Mouse (Mus musculus): ENCODE measurements around the gene Abtb2.

Abtb2 gene

DNA sequence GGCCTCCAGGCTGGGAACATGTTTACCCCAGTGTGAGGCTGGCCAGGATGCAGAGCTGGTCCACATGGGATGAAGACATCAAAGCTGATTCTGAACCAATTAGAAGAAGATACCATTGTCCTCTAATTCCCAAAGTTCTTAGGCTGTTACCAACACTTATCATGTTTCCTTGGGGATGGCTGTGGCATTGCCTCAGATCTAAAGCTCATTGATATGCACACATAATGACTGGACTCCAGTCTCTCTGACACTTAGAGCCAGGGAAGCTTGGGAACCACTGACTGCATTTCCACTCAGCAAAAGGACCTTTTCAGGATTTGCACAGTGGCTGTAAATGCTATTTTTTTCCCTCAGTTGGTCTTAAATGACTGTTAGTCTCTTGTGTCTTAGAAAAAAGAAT lies 52.3 kb downstream of the Abtb2 start:
- no peak for DNase-seq (ENCODE audit: low spot score in 2 of 2)

DNA sequence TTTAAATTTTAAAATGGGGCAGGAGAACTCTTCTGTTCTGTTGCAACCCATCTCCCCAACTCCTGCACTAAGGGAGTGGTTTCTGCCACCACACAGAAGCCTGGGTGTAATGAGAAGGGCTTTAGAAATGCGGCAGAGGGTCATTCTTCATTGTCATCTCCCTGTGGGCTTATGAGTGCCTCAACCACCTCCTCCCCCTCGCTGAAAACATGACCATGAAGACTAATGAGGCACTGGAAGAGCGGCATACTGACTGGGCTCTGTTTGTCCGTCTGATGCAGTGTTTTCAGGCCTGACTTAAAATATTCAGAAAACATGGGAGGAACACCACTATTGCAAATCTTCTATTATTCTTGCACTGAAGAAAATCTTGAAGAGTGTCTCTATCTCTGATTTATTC lies 56.8 kb downstream of the Abtb2 start:
- no peak for DNase-seq (ENCODE audit: low spot score in 2 of 2)

DNA sequence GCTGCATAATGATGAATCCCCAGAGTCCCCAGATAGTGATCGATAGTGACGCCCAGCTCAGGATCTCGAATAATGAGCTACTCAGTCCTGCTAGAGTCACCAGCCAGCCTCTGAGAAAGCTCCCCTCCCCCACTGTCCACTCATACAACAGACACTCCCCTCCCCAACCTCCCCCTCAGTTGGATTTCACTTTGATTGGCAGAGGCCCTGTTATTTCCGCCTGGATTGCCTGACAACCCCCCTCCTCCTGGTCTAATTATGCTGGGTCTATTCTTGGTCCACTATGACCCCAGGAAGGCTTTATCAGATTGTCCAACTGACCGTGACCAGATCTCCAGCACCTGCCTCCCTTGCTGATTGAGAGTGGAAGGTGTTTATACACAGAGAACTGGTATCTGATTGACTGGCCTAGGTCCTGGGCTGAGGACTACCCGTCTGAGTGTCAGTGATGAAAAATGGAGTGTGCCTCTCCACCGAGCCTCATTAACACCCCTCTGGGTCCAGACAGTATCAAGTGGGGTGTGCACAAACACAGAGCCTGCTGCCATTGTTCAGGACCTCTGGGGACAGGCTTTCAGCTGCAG lies 59.3 kb downstream of the Abtb2 start:
- DNase-seq (ENCODE audit: low spot score in 2 of 2): no peak

DNA sequence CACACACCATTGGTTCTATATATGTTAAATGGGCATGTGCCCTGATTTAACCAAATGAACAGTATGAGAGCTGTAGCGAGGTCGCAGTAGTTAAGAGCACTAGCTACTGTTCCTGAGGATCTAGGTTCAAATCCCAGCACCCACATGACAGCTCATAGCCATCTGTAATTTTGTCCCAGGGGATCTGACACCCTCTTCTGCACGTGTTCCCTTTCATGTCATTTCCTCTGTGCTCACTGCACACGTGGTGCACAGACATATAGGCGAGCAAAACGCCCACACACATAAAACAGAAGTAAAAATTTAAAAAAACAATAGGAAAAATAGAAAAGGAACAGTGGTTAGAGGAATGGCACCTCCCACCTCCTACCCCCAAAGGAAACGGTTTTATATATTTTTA lies 61.0 kb downstream of the Abtb2 start:
- no peak for DNase-seq (ENCODE audit: low spot score in 2 of 2)

DNA sequence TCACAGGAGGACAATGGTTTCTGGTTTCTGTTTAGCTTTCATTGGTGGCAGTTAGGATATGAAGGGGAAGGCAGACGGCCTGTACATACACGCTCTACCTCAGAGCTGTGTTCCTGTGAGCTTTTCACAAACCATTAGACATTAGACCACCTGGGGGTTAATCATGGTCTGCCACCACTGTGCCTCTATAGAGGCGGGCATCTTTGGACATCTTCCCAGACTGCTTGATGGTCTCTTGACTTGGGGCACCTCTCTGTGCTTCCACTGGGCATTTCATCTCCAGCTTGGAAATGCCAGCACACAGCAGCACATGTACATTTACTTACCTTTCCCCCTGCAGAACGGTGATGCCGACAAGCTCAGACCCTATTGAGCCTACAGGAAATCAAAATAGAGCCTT lies 63.8 kb downstream of the Abtb2 start:
- DNase-seq (ENCODE audit: low spot score in 2 of 2): no peak

DNA sequence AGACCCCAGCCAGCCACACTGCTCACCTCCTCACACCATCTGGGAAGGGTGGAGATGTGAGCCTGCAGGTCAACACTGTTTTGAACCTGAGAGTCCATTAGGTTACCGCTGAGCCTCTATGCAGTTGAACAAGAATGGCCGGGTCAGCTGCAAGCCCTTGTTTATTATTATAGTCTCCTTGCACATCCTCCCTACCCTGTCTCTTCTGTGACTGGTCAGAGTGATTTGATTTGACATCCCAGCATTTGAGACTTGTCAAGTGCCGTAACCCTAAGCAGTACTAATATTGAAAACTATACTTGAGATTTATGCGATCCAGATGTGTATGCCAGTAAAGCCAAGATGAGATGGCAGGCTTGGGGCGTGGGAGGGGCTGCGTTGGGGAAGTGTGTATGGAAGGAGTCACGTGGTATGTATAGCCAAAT lies 65.2 kb downstream of the Abtb2 start:
- DNase-seq (ENCODE audit: low spot score in 2 of 2): no peak

DNA sequence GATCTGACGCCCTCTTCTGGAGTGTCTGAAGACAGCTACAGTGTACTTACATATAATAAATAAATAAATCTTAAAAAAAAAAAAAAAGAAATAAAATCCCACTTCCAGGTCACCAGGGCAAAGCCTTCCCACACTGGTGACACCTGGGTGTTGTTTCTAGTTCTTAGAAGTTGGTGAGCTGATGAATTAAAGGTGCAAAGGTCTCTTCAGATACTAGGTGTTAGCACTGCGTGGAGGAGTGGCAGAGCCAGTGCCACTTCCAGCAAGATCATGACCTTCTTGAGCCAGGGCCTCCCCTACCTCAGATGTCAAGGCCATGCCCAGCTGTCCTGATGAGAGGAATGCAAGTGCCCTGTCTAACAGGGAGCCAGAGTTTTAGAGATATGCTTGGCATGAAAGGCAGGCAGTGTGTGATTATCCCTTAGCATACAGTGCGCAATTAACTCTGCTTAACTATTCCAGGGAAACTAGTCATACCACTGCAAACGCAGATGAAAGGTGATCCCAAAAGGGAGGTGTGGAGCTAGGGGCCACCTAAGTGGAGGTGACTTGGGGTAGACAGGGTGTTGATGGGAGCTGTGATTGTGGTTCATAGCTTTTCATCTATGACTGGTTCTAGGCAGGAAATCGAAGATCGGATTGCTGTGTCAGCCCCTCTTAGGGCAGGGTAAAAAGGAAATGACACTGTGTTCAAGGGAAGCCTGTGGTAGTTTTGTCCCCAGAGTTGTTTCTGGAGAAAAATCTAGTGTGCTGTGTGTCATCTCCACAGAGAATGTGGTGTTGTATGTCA lies 66.2 kb downstream of the Abtb2 start:
- no peak for DNase-seq (ENCODE audit: low spot score in 2 of 2)

DNA sequence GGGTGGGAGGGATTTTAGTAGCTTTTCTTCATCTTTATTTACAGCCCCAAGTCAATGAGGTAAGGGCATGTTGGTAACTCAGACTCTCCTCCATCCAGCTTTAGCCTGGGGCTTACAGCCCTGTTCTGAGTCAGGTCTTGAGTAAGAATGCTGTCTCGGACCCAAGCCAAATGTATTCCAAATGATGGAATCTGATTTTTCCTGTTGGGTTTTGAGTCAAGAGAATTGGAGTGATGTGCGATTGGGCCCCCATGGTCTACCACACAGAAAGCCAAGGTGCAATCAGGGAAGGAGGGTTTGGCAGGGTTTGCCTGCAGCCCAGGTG lies 66.8 kb downstream of the Abtb2 start:
- DNase-seq (ENCODE audit: low spot score in 2 of 2): no peak

DNA sequence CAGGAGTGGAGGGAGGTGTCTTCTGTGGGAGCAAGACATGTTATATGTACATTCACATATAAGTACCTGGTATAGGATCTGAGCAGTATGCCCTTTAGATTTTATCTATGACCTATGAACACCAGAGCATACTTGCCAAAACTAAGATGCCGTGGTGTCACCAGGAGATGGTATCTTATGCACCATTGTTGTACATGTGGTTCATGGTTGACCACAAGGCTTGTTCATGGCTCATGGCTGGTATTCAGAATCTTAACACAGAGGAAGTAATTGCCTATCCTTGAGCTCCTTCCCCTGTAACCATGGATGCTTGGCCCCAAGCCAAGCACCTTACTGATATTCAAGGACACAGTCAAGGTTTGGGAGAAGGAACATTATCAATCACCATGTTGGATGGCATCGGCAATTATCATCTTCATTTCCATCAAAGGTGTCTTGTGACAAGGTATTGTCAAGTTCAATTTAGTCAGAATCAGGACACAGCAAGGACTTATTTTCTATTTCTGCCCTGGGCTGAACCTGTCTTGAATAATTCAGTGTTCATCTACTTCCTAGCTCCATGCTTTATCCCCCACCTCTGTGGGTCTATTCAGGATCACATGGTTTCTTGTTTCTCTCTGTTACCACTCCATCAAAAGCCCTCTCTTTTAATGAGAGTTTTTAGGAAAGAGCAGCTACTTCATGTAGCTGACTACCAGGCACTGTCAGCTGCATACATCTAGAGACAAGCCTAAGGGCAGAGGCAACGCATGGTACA lies 69.8 kb downstream of the Abtb2 start:
- no peak for DNase-seq (ENCODE audit: low spot score in 2 of 2)

DNA sequence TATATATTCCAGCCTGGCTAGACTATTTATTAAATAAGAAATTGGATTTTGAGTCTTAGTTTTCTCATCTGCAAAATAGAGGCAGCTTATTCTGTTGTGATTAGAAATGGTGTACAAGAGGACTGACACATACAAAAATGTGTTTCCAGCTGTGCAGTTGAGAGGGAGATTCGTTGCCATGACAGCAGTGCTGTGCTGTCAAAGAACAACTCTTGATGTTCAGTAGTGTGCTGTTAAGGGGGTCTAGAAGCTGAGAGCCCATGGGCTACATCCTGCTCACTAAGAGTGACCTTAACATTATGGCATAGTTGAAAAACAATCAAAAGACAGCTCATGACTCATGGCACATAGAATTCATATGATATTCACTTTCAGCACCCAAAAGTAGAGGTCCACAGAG lies 71.3 kb downstream of the Abtb2 start:
- DNase-seq (ENCODE audit: low spot score in 2 of 2): no peak

DNA sequence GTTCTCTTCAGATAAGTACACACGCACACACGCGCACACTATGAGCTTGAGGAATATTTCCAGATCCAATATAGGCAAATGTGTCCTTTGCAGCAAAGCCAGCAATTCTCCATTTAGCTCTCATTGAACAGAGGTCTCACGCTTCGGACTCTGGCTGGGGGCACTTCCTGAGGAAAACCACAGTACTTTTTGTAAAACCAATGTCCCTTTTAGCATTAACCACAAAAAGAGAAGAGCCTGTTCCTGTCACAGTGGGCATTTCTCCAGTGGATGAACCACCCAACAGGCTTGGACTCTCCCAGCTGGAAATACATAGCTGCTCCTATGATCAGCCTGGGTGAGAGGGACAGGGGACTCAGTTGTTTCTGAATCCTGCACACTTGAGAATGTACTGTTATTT lies 71.8 kb downstream of the Abtb2 start:
- no peak for DNase-seq (ENCODE audit: low spot score in 2 of 2)

DNA sequence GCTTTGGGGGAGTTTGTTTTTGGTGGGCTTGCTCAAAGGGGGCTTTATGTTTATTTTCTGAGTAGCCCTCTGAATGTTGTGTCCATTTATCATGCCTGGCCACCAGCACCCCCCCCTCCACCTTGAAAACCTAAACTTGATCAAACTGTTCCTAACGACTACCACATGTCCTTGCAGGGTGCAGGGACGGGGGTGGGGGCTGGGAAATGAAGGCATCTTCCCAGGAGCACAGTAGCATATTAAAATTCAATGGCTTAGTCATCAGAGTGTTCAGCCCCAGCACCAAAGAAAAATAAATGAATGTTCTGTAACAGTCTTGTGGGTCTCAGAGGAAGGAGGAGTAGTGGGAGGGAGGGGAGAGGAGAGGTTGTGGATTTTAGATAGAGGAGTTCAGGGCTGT lies 73.6 kb downstream of the Abtb2 start:
- DNase-seq (ENCODE audit: low spot score in 2 of 2): no peak

DNA sequence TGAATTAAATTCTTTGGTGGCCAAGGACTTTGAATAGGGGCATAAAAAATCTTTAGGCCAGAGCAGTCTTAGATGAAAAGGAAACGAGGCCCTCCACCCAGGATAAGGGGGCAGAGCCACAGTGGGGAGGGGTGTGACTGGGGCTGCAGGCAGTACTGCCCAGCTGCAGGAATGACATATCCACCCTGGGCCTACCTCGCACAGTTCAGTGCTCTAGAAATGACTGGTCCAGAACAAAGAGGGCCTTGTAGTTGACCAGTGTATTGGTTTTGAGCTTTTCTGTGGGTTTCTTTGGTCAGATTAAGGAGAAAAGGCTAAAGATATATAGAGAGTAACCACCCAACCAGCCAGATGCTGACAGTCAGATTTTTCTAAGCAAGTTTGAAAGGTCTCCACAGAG lies 74.8 kb downstream of the Abtb2 start:
- no peak for DNase-seq (ENCODE audit: low spot score in 2 of 2)

DNA sequence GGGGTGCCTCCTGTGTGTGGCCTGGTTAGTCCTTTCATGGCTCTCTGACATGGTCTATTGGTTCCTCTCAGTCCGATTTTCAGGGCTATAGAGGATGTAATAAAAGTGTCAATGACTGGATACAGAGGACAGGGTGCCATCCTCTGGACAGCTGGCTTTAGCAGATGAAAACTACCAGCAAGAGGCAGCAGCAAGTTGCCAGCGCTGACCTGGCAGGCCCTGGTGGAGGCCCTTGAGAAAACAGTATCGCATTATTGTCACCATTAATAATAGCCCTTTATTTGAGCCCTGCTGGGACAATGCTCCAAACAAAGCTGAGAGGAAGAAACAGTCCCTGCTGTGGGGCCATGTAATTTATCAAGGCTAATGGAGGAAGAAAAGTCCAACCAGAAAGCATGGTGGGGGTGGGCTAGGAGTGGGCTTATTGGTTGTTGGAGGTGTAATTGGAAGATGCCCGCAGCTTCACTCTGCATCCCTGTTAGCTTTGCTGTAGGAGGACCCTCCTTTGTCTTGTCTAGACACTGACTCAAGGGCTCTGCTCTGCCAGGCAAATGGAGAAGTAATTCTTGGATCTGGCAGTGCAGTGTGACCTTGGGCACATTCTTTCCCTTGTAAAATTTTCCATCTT lies 77.6 kb downstream of the Abtb2 start:
- peak in 1 of 2 experiments; percentile 13 for DNase-seq (ENCODE audit: low spot score in 2 of 2)

DNA sequence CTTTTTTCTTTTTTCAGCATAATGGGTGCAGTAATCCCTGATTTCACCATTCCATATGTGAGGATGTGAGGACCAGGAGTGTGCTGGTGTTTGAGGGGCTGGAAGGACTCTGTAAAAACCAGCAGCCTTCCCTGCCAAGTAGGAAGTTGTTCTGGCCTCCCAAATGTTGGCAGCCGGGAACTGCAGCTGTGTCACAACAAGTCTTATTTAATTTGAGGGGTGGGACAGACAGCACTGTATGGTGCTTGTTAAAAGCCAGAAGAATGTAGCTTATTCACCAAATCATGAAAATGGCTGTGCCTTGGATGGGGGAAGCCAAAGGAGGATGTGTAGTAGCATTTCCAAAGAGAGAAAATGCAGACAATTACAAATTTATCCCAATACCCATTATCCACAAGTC lies 78.3 kb downstream of the Abtb2 start:
- DNase-seq (ENCODE audit: low spot score in 2 of 2): no peak

DNA sequence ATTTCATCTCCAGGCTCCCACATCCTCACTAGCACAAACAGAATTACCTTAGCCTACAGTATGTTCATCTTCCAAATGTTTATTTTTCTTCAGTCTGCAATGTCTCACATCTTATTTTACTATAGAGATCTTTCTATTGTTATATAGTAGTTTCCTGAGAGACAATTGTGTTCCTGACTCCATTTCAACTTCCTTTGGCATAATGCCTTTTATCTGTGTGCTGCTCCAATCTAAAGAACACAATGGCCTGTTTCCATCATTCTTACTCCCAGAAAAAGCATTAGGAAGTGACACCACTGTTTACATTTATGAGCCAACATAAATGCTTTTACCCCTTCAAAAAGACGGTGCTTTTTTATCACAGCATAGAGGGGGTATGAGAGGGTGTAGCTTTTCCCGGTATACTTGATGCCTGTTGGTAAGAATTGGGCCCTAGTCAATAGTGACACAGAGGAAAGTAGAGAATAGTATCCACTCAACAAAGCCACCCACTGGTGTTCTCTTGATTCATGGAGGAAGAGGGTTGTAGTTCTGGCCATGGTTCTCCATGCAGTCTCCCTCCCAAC lies 84.3 kb downstream of the Abtb2 start:
- DNase-seq (ENCODE audit: low spot score in 2 of 2): no peak

DNA sequence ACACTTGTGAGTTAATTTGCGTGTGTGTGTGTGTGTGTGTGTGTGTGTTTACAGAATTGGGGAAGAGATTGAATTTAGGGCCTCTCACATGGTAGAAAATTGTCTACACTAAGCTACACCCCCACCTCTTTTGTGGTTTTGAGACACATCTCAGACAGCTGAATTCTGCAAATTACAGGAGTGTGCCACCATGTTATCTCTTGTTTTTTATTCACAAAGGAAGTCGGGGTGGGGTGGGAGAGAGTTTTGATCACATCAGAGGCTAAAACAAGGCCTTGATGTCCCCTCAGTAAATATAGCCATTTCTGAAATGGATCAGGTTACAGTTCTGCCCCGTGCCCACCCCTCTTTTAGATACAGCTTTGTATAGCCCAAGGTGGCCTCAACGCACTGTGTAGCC lies 86.0 kb downstream of the Abtb2 start:
- no peak for DNase-seq (ENCODE audit: low spot score in 2 of 2)

DNA sequence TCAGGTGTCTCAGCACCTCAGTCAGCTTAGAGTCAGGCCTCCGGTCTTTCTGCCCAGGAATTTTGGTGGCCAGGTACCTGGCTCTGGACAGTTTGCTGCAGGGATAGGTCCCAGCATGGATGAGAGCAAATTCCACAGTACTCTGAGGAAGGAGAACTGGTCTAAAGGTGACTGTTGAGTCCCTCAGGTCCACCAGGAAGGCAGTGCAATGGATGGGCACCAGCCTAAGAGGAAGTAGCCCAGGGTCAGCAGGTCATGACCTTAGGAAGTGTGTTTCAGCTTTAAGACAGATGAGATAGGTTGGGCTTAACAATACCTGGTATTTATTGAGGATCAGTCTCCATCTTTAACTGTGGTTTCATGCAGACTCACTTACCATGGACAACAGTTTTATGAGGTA lies 88.9 kb downstream of the Abtb2 start:
- DNase-seq (ENCODE audit: low spot score in 2 of 2): no peak

DNA sequence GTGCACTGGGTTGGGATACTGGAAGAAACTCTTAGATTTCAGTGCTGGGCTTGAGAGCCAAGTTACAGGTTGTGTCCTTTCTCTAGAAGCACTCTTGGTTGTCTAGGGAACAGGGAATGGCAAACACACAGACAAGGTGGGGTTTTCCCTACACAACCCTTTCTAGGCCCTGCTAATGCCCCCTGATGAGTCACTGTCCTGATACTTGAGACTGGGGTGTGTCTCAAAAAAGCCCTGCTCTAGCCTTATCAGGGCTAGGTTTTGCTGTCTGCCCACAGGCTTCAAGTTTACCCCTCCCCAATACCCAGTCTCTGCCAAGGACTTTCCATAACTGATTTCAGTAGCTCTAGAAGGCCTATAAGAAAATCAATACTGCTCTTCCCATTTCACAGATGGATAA lies 89.9 kb downstream of the Abtb2 start:
- DNase-seq (ENCODE audit: low spot score in 2 of 2): no peak

DNA sequence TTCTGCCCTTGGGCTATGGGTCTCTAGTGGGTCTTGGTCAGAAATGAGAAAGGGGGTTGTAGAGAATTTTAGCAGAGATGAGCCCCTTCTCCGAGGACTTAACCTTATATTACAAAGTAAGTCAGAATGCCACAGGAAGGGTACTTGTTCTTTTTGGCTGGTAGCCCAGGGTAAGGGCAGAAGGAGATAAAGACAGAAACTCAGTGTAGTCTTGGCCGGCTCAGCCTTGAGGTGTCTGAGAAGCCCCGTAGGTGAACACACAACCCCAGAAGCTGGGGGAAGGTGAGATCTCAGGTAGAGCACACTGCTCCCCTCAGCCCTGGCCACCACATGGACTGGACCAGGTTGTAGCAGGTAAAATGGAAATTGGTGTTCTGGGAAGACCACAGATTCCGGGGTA lies 93.1 kb downstream of the Abtb2 start:
- DNase-seq (ENCODE audit: low spot score in 2 of 2): no peak

DNA sequence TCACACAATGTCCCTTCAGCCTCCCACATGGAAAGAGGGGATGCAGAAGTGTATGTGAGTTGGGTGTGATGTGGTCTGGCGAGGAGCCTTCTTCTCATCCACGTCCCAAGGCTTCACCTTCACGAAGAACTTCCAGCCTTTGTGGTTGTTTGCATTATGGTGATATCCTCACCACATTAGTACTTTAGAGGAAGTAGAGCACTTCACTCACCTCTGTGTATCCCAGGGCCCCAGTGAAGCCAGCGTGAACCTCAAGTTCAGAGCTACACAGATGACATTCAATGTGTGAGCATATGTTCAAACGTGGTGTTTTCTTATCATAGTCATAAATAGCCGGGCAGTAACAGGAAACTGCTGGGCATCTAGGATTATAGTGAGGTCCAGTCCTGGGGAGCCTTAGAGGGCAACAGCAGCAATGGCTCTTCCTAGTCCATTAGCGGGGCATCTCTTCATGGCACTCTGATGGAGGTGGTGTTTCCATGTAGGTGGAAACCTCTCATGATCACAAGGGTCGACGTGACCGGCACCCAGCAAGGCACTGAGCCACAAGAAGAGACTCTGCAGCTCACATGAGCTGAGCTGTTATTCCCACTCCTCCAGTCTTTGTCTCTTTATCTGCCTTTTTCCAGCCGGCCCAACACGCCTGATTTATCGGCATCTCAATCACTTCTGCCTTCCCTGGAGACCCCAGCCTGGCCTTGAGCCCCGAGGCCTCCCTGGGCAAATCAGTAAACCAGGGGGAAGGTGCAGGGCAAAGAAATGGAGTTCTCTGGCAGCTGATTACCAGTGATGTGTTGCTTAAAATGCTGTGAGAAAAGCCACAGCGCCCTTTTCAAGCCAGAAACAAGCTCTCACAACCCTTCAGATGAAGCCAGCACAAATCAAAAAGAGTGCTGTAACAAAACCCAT lies 93.8 kb downstream of the Abtb2 start:
- DNase-seq (ENCODE audit: low spot score in 2 of 2): no peak

Measured in frontal cortex, postnatal 36 days (tissue).